Comparison of ENCODE assay signal across 8 mouse cellular contexts in the genomic region with DNA sequence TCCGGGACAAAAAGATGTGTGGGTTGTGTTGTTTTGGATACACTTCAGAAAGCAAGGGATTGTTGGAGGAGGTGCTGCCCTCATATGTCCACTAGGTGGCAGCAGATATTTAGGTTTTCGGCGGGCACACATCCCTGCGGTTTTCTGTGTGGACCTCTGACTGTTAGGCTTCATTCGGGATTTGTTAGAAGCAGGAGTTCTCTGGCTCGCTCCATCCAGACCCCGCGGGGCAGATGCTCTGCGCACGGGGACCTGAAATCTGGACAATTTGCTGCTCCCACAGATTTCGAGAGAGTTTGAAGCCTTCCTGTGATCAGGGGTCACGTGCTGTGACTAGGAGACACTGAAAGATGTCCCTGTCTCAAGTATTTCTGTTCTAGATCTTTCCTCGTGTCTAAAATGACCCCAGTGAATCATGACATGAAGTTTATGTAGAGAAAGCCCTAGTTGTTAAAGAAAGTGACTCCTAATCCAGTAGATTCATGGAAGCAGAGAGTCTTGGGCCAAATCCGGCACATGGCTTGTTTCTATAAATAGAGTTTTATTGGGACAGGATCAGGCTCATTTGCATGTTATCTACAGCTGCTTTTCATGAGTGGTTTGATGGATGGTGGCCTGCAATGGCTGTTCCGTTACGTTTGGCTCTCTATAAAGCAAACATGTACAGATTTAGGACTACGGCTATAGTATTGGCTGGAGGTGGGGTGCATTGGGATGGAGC. TPM values are rescaled to one million over a fixed set of nuclear protein-coding genes. Genes with fewer than 3 reads are reported as not detected.
DNase-seq lines count a peak whose midpoint lies in the region; ATAC-seq lines count a peak whose summit lies in the region.

No protein-coding gene starts in this region.

- H3K9ac ChIP-seq in heart, embryonic 15.5 days, result no peak overlapping the region
- H3K9ac ChIP-seq in liver, embryonic 15.5 days, result no peak overlapping the region
- H3K9ac ChIP-seq in neural tube, embryonic 11.5 days (ENCODE audit: low read length), result no peak overlapping the region
- H3K9ac ChIP-seq in stomach, embryonic 16.5 days (ENCODE audit: low read length), result peak overlapping the region; percentile 55; the same call in 1 of the 2 replicates

- H3K36me3 ChIP-seq in forebrain, embryonic 10.5 days (replicated peaks), result no peaks in the 10 kb centered on the region
- no peaks in the 10 kb centered on the region for H3K36me3 ChIP-seq in heart, embryonic 15.5 days
- no peaks in the 10 kb centered on the region for H3K36me3 ChIP-seq in liver, embryonic 15.5 days (replicated peaks)
- H3K36me3 ChIP-seq in neural tube, embryonic 11.5 days (ENCODE audit: control insufficient read depth, insufficient read depth, low read length), result no peaks in the 10 kb centered on the region
- no peaks in the 10 kb centered on the region for H3K36me3 ChIP-seq in stomach, embryonic 16.5 days (ENCODE audit: control insufficient read depth, insufficient read depth, low read length)

- ATAC-seq in heart, embryonic 15.5 days (replicated peaks; ENCODE audit: insufficient number of reproducible peaks, insufficient read depth, low FRiP score, low read depth), result peak; percentile 39; the same call in 1 of the 2 replicates
- peak; percentile 52; the same call in 1 of the 2 replicates for ATAC-seq in liver, embryonic 15.5 days (ENCODE audit: insufficient read depth)
- ATAC-seq in neural tube, embryonic 11.5 days (ENCODE audit: insufficient read depth, low FRiP score, low TSS enrichment), result peak; percentile 45; the same call in 1 of the 2 replicates
- ATAC-seq in stomach, embryonic 16.5 days (ENCODE audit: insufficient read depth, low FRiP score), result 0 out of 2 replicates have a peak, but pooled peaks have one; percentile 27

- peak; percentile 53 to 64 for DNase-seq in CD8-positive naive resting alpha-beta T cell, adult 2 months (ENCODE audit: low read depth in 2 of 2, low spot score in 2 of 2)
- DNase-seq in forebrain, embryonic 10.5 days (ENCODE audit: extremely low spot score, low spot score), result peak; percentile 76
- peak; percentile 84 for DNase-seq in kidney, postnatal 10 days
- peak; percentile 76 for DNase-seq in neural tube, embryonic 11.5 days (ENCODE audit: low spot score)

- H3K27me3 ChIP-seq in forebrain, embryonic 10.5 days (ENCODE audit: poor library complexity, severe bottlenecking), result peaks cover 29% of the 10 kb centered on the region
- H3K27me3 ChIP-seq in heart, embryonic 15.5 days, result peaks cover 29% of the 10 kb centered on the region
- H3K27me3 ChIP-seq in liver, embryonic 15.5 days, result peaks cover 44% of the 10 kb centered on the region
- H3K27me3 ChIP-seq in neural tube, embryonic 11.5 days (ENCODE audit: control insufficient read depth, insufficient read depth, low read length), result 0 out of 2 replicates have a peak, but pooled peaks cover 5% of the 10 kb centered on the region
- H3K27me3 ChIP-seq in stomach, embryonic 16.5 days (ENCODE audit: control insufficient read depth, insufficient read depth, low read length), result peaks cover 4% of the 10 kb centered on the region

- WGBS in forebrain, embryonic 10.5 days, result 24% methylated on average over 17 of the region's 17 CpGs
- WGBS in heart, embryonic 15.5 days, result 6% methylated on average over 17 of the region's 17 CpGs
- 8% methylated on average over 17 of the region's 17 CpGs for WGBS in liver, embryonic 15.5 days (ENCODE audit: insufficient replicate concordance)
- 18% methylated on average over 17 of the region's 17 CpGs for WGBS in neural tube, embryonic 11.5 days
- WGBS in stomach, embryonic 16.5 days, result 7% methylated on average over 17 of the region's 17 CpGs

- no peaks in the 10 kb centered on the region for H3K9me3 ChIP-seq in forebrain, embryonic 10.5 days
- no peaks in the 10 kb centered on the region for H3K9me3 ChIP-seq in heart, embryonic 15.5 days (replicated peaks)
- no peaks in the 10 kb centered on the region for H3K9me3 ChIP-seq in liver, embryonic 15.5 days (replicated peaks)
- no peaks in the 10 kb centered on the region for H3K9me3 ChIP-seq in neural tube, embryonic 11.5 days (ENCODE audit: control insufficient read depth, low read length)
- H3K9me3 ChIP-seq in stomach, embryonic 16.5 days (replicated peaks; ENCODE audit: control insufficient read depth, low read length), result no peaks in the 10 kb centered on the region

- H3K4me1 ChIP-seq in brown adipose tissue, adult 24 weeks (ENCODE audit: control insufficient read depth, insufficient read depth, insufficient read length, low read length), result no peaks in the 10 kb centered on the region; the same call in 1 of the 2 replicates
- peaks cover 11% of the 10 kb centered on the region for H3K4me1 ChIP-seq in forebrain, embryonic 10.5 days
- peaks cover 18% of the 10 kb centered on the region for H3K4me1 ChIP-seq in heart, embryonic 15.5 days (replicated peaks)
- H3K4me1 ChIP-seq in liver, embryonic 15.5 days (replicated peaks), result peaks cover 8% of the 10 kb centered on the region
- H3K4me1 ChIP-seq in neural tube, embryonic 11.5 days (ENCODE audit: control insufficient read depth, insufficient read depth, low read length), result no peaks in the 10 kb centered on the region
- peaks cover 12% of the 10 kb centered on the region for H3K4me1 ChIP-seq in stomach, embryonic 16.5 days (ENCODE audit: control insufficient read depth, insufficient read depth, low read length)

- no peak overlapping the region for H3K27ac ChIP-seq in brown adipose tissue, adult 24 weeks (replicated peaks; ENCODE audit: low read depth, low read length)
- no peak overlapping the region for H3K27ac ChIP-seq in forebrain, embryonic 10.5 days
- peak overlapping the region; percentile 9 for H3K27ac ChIP-seq in heart, embryonic 15.5 days
- H3K27ac ChIP-seq in liver, embryonic 15.5 days (replicated peaks), result no peak overlapping the region
- H3K27ac ChIP-seq in neural tube, embryonic 11.5 days (ENCODE audit: low read depth, low read length), result no peak overlapping the region
- no peak overlapping the region for H3K27ac ChIP-seq in stomach, embryonic 16.5 days (ENCODE audit: low read length)

- H3K4me3 ChIP-seq in brown adipose tissue, adult 24 weeks (ENCODE audit: insufficient read depth, low read depth, low read length), result peak overlapping the region; percentile 19; the same call in 1 of the 2 replicates
- peak overlapping the region; percentile 36 for H3K4me3 ChIP-seq in forebrain, embryonic 10.5 days
- H3K4me3 ChIP-seq in heart, embryonic 15.5 days, result peak overlapping the region; percentile 26
- peak overlapping the region; percentile 26; the same call in 1 of the 2 replicates for H3K4me3 ChIP-seq in liver, embryonic 15.5 days (replicated peaks)
- no peak overlapping the region for H3K4me3 ChIP-seq in neural tube, embryonic 11.5 days (ENCODE audit: low read depth, low read length)
- H3K4me3 ChIP-seq in stomach, embryonic 16.5 days (replicated peaks; ENCODE audit: low read length), result peak overlapping the region; percentile 26; the same call in 1 of the 2 replicates

- peak overlapping the region; percentile 59 for H3K4me2 ChIP-seq in heart, embryonic 15.5 days
- H3K4me2 ChIP-seq in liver, embryonic 15.5 days, result peak overlapping the region; percentile 60
- H3K4me2 ChIP-seq in neural tube, embryonic 11.5 days (ENCODE audit: low read depth), result no peak overlapping the region
- peak overlapping the region; percentile 57 for H3K4me2 ChIP-seq in stomach, embryonic 16.5 days (ENCODE audit: low read depth, low read length)

RNA-seq across cellular contexts. Expression of gene Syf2, which starts 15.5 kb away (rescaled TPM):
- polyA plus RNA-seq in brown adipose tissue, adult 24 weeks (2012; ENCODE audit: insufficient read depth, insufficient read length, missing spikeins), result 71.8 and 75.9 TPM in 2 replicates
- polyA plus RNA-seq in forebrain, embryonic 10.5 days (2016; fragmentation: Nextera tagmentation; extraction: Ambion mirVana), result 64.4 and 65.9 TPM in 2 replicates
- 52.6 and 57.6 TPM in 2 replicates for polyA plus RNA-seq in heart, embryonic 15.5 days (2015; fragmentation: Nextera tagmentation; extraction: Ambion mirVana)
- polyA plus RNA-seq in liver, embryonic 15.5 days (2015; fragmentation: Nextera tagmentation; extraction: Ambion mirVana), result 46.4 and 50.2 TPM in 2 replicates
- polyA plus RNA-seq in neural tube, embryonic 11.5 days (2014; fragmentation: Nextera tagmentation; extraction: Ambion mirVana), result 64.1 and 73.0 TPM in 2 replicates
- polyA plus RNA-seq in stomach, embryonic 16.5 days (2015; fragmentation: Nextera tagmentation; extraction: Ambion mirVana), result 69.6 and 71.9 TPM in 2 replicates

RNA-seq across cellular contexts. Expression of gene Rsrp1, which starts 22.8 kb away (rescaled TPM):
- 185 and 418 TPM in 2 replicates for polyA plus RNA-seq in brown adipose tissue, adult 24 weeks (2012; ENCODE audit: insufficient read depth, insufficient read length, missing spikeins)
- polyA plus RNA-seq in forebrain, embryonic 10.5 days (2016; fragmentation: Nextera tagmentation; extraction: Ambion mirVana), result 278 and 295 TPM in 2 replicates
- polyA plus RNA-seq in heart, embryonic 15.5 days (2015; fragmentation: Nextera tagmentation; extraction: Ambion mirVana), result 366 and 379 TPM in 2 replicates
- polyA plus RNA-seq in liver, embryonic 15.5 days (2015; fragmentation: Nextera tagmentation; extraction: Ambion mirVana), result 280 and 309 TPM in 2 replicates
- polyA plus RNA-seq in neural tube, embryonic 11.5 days (2014; fragmentation: Nextera tagmentation; extraction: Ambion mirVana), result 340 and 349 TPM in 2 replicates
- 511 and 534 TPM in 2 replicates for polyA plus RNA-seq in stomach, embryonic 16.5 days (2015; fragmentation: Nextera tagmentation; extraction: Ambion mirVana)

RNA-seq across cellular contexts. Expression of gene Tmem50a, which starts 31.4 kb away (rescaled TPM):
- polyA plus RNA-seq in brown adipose tissue, adult 24 weeks (2012; ENCODE audit: insufficient read depth, insufficient read length, missing spikeins), result 110 and 115 TPM in 2 replicates
- polyA plus RNA-seq in forebrain, embryonic 10.5 days (2016; fragmentation: Nextera tagmentation; extraction: Ambion mirVana), result 107 and 112 TPM in 2 replicates
- 142 TPM in 2 replicates for polyA plus RNA-seq in heart, embryonic 15.5 days (2015; fragmentation: Nextera tagmentation; extraction: Ambion mirVana)
- polyA plus RNA-seq in liver, embryonic 15.5 days (2015; fragmentation: Nextera tagmentation; extraction: Ambion mirVana), result 70.6 and 79.4 TPM in 2 replicates
- polyA plus RNA-seq in neural tube, embryonic 11.5 days (2014; fragmentation: Nextera tagmentation; extraction: Ambion mirVana), result 150 and 160 TPM in 2 replicates
- polyA plus RNA-seq in stomach, embryonic 16.5 days (2015; fragmentation: Nextera tagmentation; extraction: Ambion mirVana), result 177 TPM in 2 replicates
